Mouse (Mus musculus) spleen, postnatal 36 days (tissue): ENCODE measurements around the gene Thrb.

Experiments
- DNase-seq, 2 experiments: peaks; one replicate each; pipeline ENCODE4 v3.0.0; 2022; ENCODE audit warnings: low spot score in 2 of 2, mixed read lengths in 1 of 2

Thrb gene

GRCm38 (mm10) chr14:18029181-18029932, 369.3 kb downstream of the Thrb start:
- DNase-seq: no peak

DNA sequence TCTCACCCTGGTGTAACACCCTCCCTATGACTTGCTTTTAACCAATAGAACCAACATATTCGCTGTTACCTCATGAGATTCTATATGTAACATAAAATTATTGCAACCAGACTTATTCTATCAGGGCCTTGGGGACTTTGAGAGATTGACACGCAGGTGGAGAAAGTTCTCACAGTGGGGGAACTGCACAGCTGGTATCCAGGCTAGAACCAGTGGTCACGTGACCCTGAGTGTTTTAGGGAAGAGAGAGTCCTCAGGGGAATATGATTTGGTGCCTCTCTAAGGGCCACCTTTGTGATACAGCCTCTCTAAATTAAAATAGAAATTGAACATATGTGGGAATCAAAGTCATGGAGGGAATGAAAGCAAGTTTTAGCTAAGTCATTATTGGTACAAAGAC, 371.9 kb downstream of the Thrb start:
- DNase-seq: no peak

- no peak for DNase-seq
Observed at GRCm38 (mm10) chr14:18036573-18036972, 376.5 kb downstream of the Thrb start.

- DNase-seq: no peak
Observed at GRCm38 (mm10) chr14:18062082-18062772, 402.2 kb downstream of the Thrb start.
